Mouse (Mus musculus) neural tube, embryonic 14.5 days (tissue): ENCODE measurements around the gene Aacs. TPM values are rescaled to one million over a fixed set of nuclear protein-coding genes. Genes with fewer than 3 reads are reported as not detected.

Source experiments
- ATAC-seq: fragments of 200-750 bp; cut with Nextera tagmentation; 2 replicates; pipeline ENCODE4 v1.8.0; 2017; ENCODE audit warnings: low read depth, mild to moderate bottlenecking, moderate TSS enrichment, moderate library complexity
- H3K27ac ChIP-seq: fragments of 300-500 bp; sonication (generic); 2 replicates; pipeline ENCODE4 v1.5.1; 2014; ENCODE audit warnings: low read depth, mild to moderate bottlenecking, control low read depth, low read length, moderate library complexity, mixed read lengths
- H3K27me3 ChIP-seq: fragments of 300-500 bp; sonication (generic); 2 replicates; pipeline ENCODE4 v1.6.1; 2014; ENCODE audit warnings: low read length; ENCODE audit not compliant: control insufficient read depth, insufficient read depth
- H3K36me3 ChIP-seq: fragments of 300-500 bp; sonication (generic); 2 replicates; pipeline ENCODE4 v1.6.1; 2014; ENCODE audit warnings: low read length, mixed read lengths; ENCODE audit not compliant: control insufficient read depth, insufficient read depth
- H3K4me1 ChIP-seq: fragments of 300-500 bp; sonication (generic); 2 replicates; pipeline ENCODE4 v1.6.1; 2014; ENCODE audit warnings: low read length; ENCODE audit not compliant: control insufficient read depth, insufficient read depth
- H3K4me2 ChIP-seq: fragments of 300-500 bp; sonication (generic); 2 replicates; pipeline ENCODE4 v1.6.1; 2014; ENCODE audit warnings: mild to moderate bottlenecking, low read depth, low read length, control low read depth
- H3K4me3 ChIP-seq: fragments of 300-500 bp; sonication (generic); 2 replicates; pipeline ENCODE4 v1.5.1; 2014; ENCODE audit warnings: low read depth, low read length, control low read depth, mixed read lengths
- H3K9ac ChIP-seq: fragments of 300-500 bp; sonication (generic); replicated peaks from 2 replicates; pipeline ENCODE4 v1.6.1; 2014; ENCODE audit warnings: low read depth, mild to moderate bottlenecking, control low read depth, low read length, mixed read lengths
- H3K9me3 ChIP-seq: fragments of 300-500 bp; sonication (generic); 2 replicates; pipeline ENCODE4 v1.6.1; 2016; ENCODE audit warnings: low read length; ENCODE audit not compliant: control insufficient read depth
- WGBS: fragments of 180-500 bp; shearing (Covaris S2); extraction: QIAGEN DNeasy Blood & Tissue Kit; methylation state at CpG from one replicate; pipeline ENCODE4 v1.1.7; 2014; 5-methylcytosine and 5-hydroxymethylcytosine counted together
- polyA plus RNA-seq: library from polyadenylated mRNA; unstranded; fragments of >200 nt; fragmentation: Nextera tagmentation; extraction: Ambion mirVana; gene quantifications from 2 replicates; pipeline ENCODE4 v1.2.1, GENCODE M21; 2014

The Aacs gene
- polyA plus RNA-seq, 1 experiment from 2014 or later, result 78.9 TPM

GRCm38 (mm10) chr5:125493093-125493423 lies 17.4 kb downstream of the Aacs start:
- Histone ChIP-seq H3K27ac (no peak overlapping the region), H3K4me1 (peaks cover 3% of the 10 kb centered on the region; the same call in 1 of the 2 replicates), H3K4me3 (no peak overlapping the region), H3K9ac (no peak overlapping the region), H3K4me2 (no peak overlapping the region), H3K27me3 (no peaks in the 10 kb centered on the region), H3K36me3 (0 out of 2 replicates have a peak, but pooled peaks cover 8% of the 10 kb centered on the region), H3K9me3 (no peaks in the 10 kb centered on the region)
- 69% methylated on average over 5 of the region's 5 CpGs for WGBS
- ATAC-seq, result no peak

- Histone ChIP-seq H3K4me3 (no peak overlapping the region), H3K27ac (no peak overlapping the region), H3K9me3 (no peaks in the 10 kb centered on the region), H3K9ac (no peak overlapping the region), H3K4me2 (no peak overlapping the region), H3K4me1 (peaks cover 3% of the 10 kb centered on the region; the same call in 1 of the 2 replicates), H3K36me3 (0 out of 2 replicates have a peak, but pooled peaks cover 3% of the 10 kb centered on the region), H3K27me3 (no peaks in the 10 kb centered on the region)
- ATAC-seq, result no peak
- WGBS, result 90% methylated on average over 10 of the region's 10 CpGs
Observed at GRCm38 (mm10) chr5:125495655-125496054, 20.0 kb downstream of the Aacs start.

GRCm38 (mm10) chr5:125497821-125498600 lies 22.4 kb downstream of the Aacs start:
- ATAC-seq, result peak; percentile 88; the same call in 1 of the 2 replicates
- Histone ChIP-seq H3K4me2 (no peak overlapping the region), H3K36me3 (0 out of 2 replicates have a peak, but pooled peaks cover 3% of the 10 kb centered on the region), H3K9me3 (no peaks in the 10 kb centered on the region), H3K27ac (no peak overlapping the region), H3K4me1 (peaks cover 3% of the 10 kb centered on the region; the same call in 1 of the 2 replicates), H3K9ac (no peak overlapping the region), H3K4me3 (no peak overlapping the region), H3K27me3 (no peaks in the 10 kb centered on the region)
- WGBS, result 67% methylated on average over 12 of the region's 12 CpGs

- peaks cover 6% of the 10 kb centered on the region; the same call in 1 of the 2 replicates for H3K4me1 ChIP-seq
- WGBS, result 91% methylated on average over 6 of the region's 6 CpGs
- no peaks in the 10 kb centered on the region for H3K9me3 ChIP-seq
- H3K4me3 ChIP-seq, result no peak overlapping the region
- H3K9ac ChIP-seq, result no peak overlapping the region
- H3K27me3 ChIP-seq, result no peaks in the 10 kb centered on the region
- peaks cover 9% of the 10 kb centered on the region; the same call in 1 of the 2 replicates for H3K36me3 ChIP-seq
- H3K27ac ChIP-seq, result no peak overlapping the region
- no peak overlapping the region for H3K4me2 ChIP-seq
- no peak for ATAC-seq
Observed at GRCm38 (mm10) chr5:125501505-125501904, 25.9 kb downstream of the Aacs start.

- no peak overlapping the region for H3K9ac ChIP-seq
- H3K27me3 ChIP-seq, result no peaks in the 10 kb centered on the region
- WGBS, result 28% methylated on average over 3 of the region's 3 CpGs
Observed at GRCm38 (mm10) chr5:125502186-125502585, 26.6 kb downstream of the Aacs start.

GRCm38 (mm10) chr5:125503628-125504027 lies 28.0 kb downstream of the Aacs start:
- H3K27ac ChIP-seq, result no peak overlapping the region
- no peak overlapping the region for H3K4me2 ChIP-seq
- no peaks in the 10 kb centered on the region for H3K27me3 ChIP-seq
- H3K9me3 ChIP-seq, result no peaks in the 10 kb centered on the region
- 89% methylated on average over 6 of the region's 6 CpGs for WGBS
- peaks cover 9% of the 10 kb centered on the region; the same call in 1 of the 2 replicates for H3K36me3 ChIP-seq
- no peak for ATAC-seq
- H3K4me3 ChIP-seq, result no peak overlapping the region
- no peak overlapping the region for H3K9ac ChIP-seq
- 0 out of 2 replicates have a peak, but pooled peaks cover 4% of the 10 kb centered on the region for H3K4me1 ChIP-seq

More at GRCm38 (mm10) chr5:125502186-125502585, 26.6 kb downstream of the Aacs start:
- Histone ChIP-seq H3K4me3 (no peak overlapping the region), H3K36me3 (peaks cover 9% of the 10 kb centered on the region; the same call in 1 of the 2 replicates), H3K9me3 (no peaks in the 10 kb centered on the region), H3K4me2 (no peak overlapping the region), H3K4me1 (peaks cover 6% of the 10 kb centered on the region; the same call in 1 of the 2 replicates), H3K27ac (no peak overlapping the region)
- no peak for ATAC-seq

GRCm38 (mm10) chr5:125504692-125505091 lies 29.1 kb downstream of the Aacs start:
- peaks cover 13% of the 10 kb centered on the region; the same call in 1 of the 2 replicates for H3K36me3 ChIP-seq
- 65% methylated on average over 11 of the region's 11 CpGs for WGBS

GRCm38 (mm10) chr5:125505968-125506367 lies 30.4 kb downstream of the Aacs start:
- Histone ChIP-seq H3K9ac (no peak overlapping the region), H3K4me2 (no peak overlapping the region), H3K36me3 (peaks cover 22% of the 10 kb centered on the region), H3K9me3 (no peaks in the 10 kb centered on the region), H3K27me3 (no peaks in the 10 kb centered on the region), H3K4me3 (no peak overlapping the region), H3K4me1 (0 out of 2 replicates have a peak, but pooled peaks cover 4% of the 10 kb centered on the region), H3K27ac (0 out of 2 replicates have a peak overlapping the region, but pooled peaks have one; percentile 22)
- ATAC-seq, result peak; percentile 54; the same call in 1 of the 2 replicates
- 51% methylated on average over 15 of the region's 15 CpGs for WGBS

More at GRCm38 (mm10) chr5:125504692-125505091, 29.1 kb downstream of the Aacs start:
- H3K9me3 ChIP-seq, result no peaks in the 10 kb centered on the region
- H3K4me3 ChIP-seq, result no peak overlapping the region
- H3K4me2 ChIP-seq, result no peak overlapping the region
- 0 out of 2 replicates have a peak, but pooled peaks cover 4% of the 10 kb centered on the region for H3K4me1 ChIP-seq
- no peak for ATAC-seq
- H3K27ac ChIP-seq, result no peak overlapping the region
- no peak overlapping the region for H3K9ac ChIP-seq
- H3K27me3 ChIP-seq, result no peaks in the 10 kb centered on the region

GRCm38 (mm10) chr5:125507582-125507981 lies 32.0 kb downstream of the Aacs start:
- Histone ChIP-seq H3K4me2 (no peak overlapping the region), H3K36me3 (peaks cover 30% of the 10 kb centered on the region), H3K27ac (no peak overlapping the region), H3K4me1 (0 out of 2 replicates have a peak, but pooled peaks cover 4% of the 10 kb centered on the region), H3K4me3 (no peak overlapping the region), H3K9ac (no peak overlapping the region), H3K27me3 (no peaks in the 10 kb centered on the region), H3K9me3 (no peaks in the 10 kb centered on the region)
- WGBS, result 94% methylated on average over 9 of the region's 9 CpGs
- ATAC-seq, result no peak
